8 mouse cellular contexts compared by ENCODE assay signal in the genomic region with DNA sequence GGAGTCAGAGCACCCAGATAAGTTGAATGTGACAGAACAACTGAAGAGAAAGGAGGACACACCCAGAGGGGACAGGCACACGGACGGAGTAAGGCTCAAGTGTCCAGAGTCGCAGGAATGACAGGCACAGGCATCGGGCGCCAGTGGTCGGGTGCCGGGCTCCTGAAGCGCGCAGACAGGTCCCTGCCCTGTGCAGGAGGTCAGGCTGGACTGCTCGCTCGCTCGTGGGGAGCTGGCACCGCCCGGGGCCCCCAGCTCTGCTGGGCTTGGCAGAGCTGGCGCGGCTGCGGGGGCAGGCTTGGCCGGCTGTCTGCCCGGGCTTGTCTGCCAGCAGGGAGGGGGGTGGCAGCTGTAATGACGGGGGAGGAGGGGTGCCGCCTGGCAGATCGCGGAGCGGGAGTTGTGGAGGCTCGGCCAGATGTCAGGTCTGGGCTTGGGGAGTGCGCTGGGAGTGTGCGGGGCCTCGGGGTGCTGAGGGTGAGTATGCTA. TPM values are rescaled to one million over a fixed set of nuclear protein-coding genes. Genes with fewer than 3 reads are reported as not detected.
DNase-seq lines count a peak whose midpoint lies in the region; ATAC-seq lines count a peak whose summit lies in the region.

No protein-coding gene starts in this region.

- peak overlapping the region; percentile 73 for H3K9ac ChIP-seq in intestine, embryonic 16.5 days (ENCODE audit: low read depth, low read length)
- H3K9ac ChIP-seq in limb, embryonic 12.5 days (replicated peaks) = peak overlapping the region; percentile 69
- peak overlapping the region; percentile 41 for H3K9ac ChIP-seq in midbrain, embryonic 15.5 days
- H3K9ac ChIP-seq in stomach, embryonic 14.5 days (replicated peaks; ENCODE audit: low read depth, low read length) = peak overlapping the region; percentile 39; the same call in 1 of the 2 replicates

- 0 out of 2 replicates have a peak overlapping the region, but pooled peaks have one; percentile 17 for H3K27ac ChIP-seq in intestine, embryonic 16.5 days (ENCODE audit: low read length)
- no peak overlapping the region for H3K27ac ChIP-seq in limb, embryonic 12.5 days
- H3K27ac ChIP-seq in midbrain, embryonic 15.5 days = peak overlapping the region; percentile 35; the same call in 1 of the 2 replicates
- H3K27ac ChIP-seq in stomach, embryonic 14.5 days (ENCODE audit: low read length) = no peak overlapping the region

- 0% methylated on average over 28 of the region's 28 CpGs for WGBS in intestine, embryonic 16.5 days
- under 1% methylated on average over 28 of the region's 28 CpGs for WGBS in limb, embryonic 12.5 days
- WGBS in midbrain, embryonic 15.5 days = 0% methylated on average over 28 of the region's 28 CpGs
- under 1% methylated on average over 28 of the region's 28 CpGs for WGBS in stomach, embryonic 14.5 days

- peak; percentile 52 to 54 for DNase-seq in adrenal gland, adult 18-20 months (ENCODE audit: low spot score in 2 of 2)
- no peak for DNase-seq in adrenal gland, adult 8-10 months
- peak; percentile 49 to 76 for DNase-seq in cerebellum, postnatal 4 days (ENCODE audit: low spot score in 2 of 2)
- peak; percentile 76 for DNase-seq in gastrocnemius, postnatal 10 days

- peak; percentile 59 for ATAC-seq in intestine, embryonic 16.5 days
- peak; percentile 45; the same call in 1 of the 2 replicates for ATAC-seq in limb, embryonic 12.5 days (ENCODE audit: insufficient number of reproducible peaks, insufficient read depth, low FRiP score, low TSS enrichment, low read depth)
- peak; percentile 55 for ATAC-seq in midbrain, embryonic 15.5 days (replicated peaks)
- peak; percentile 71; the same call in 1 of the 2 replicates for ATAC-seq in stomach, embryonic 14.5 days (ENCODE audit: insufficient number of reproducible peaks, insufficient read depth, low FRiP score, low read depth)

- H3K9me3 ChIP-seq in intestine, embryonic 16.5 days (ENCODE audit: control insufficient read depth, low read length) = no peaks in the 10 kb centered on the region
- no peaks in the 10 kb centered on the region for H3K9me3 ChIP-seq in limb, embryonic 12.5 days
- H3K9me3 ChIP-seq in midbrain, embryonic 15.5 days = no peaks in the 10 kb centered on the region
- no peaks in the 10 kb centered on the region for H3K9me3 ChIP-seq in stomach, embryonic 14.5 days (ENCODE audit: control insufficient read depth, low read depth, low read length)

- H3K4me2 ChIP-seq in intestine, embryonic 16.5 days (ENCODE audit: low read depth, low read length) = peak overlapping the region; percentile 96
- H3K4me2 ChIP-seq in limb, embryonic 12.5 days = peak overlapping the region; percentile 99
- peak overlapping the region; percentile 97 for H3K4me2 ChIP-seq in midbrain, embryonic 15.5 days
- peak overlapping the region; percentile 99 for H3K4me2 ChIP-seq in stomach, embryonic 14.5 days (replicated peaks; ENCODE audit: low read depth, low read length)

- H3K4me3 ChIP-seq in intestine, embryonic 16.5 days (ENCODE audit: low read length) = peak overlapping the region; percentile 63
- H3K4me3 ChIP-seq in limb, embryonic 12.5 days (replicated peaks) = peak overlapping the region; percentile 56
- H3K4me3 ChIP-seq in midbrain, embryonic 15.5 days = peak overlapping the region; percentile 49
- H3K4me3 ChIP-seq in stomach, embryonic 14.5 days (ENCODE audit: low read depth, low read length) = peak overlapping the region; percentile 46

- H3K4me1 ChIP-seq in intestine, embryonic 16.5 days (ENCODE audit: control insufficient read depth, insufficient read depth, low read length) = peaks cover 14% of the 10 kb centered on the region
- H3K4me1 ChIP-seq in limb, embryonic 12.5 days (replicated peaks) = peaks cover 16% of the 10 kb centered on the region
- peaks cover 21% of the 10 kb centered on the region for H3K4me1 ChIP-seq in midbrain, embryonic 15.5 days
- peaks cover 5% of the 10 kb centered on the region; the same call in 1 of the 2 replicates for H3K4me1 ChIP-seq in stomach, embryonic 14.5 days (ENCODE audit: control insufficient read depth, insufficient read depth, low read length)

- H3K27me3 ChIP-seq in intestine, embryonic 16.5 days (replicated peaks; ENCODE audit: control insufficient read depth, insufficient read depth, low read length) = peaks cover 7% of the 10 kb centered on the region
- H3K27me3 ChIP-seq in limb, embryonic 12.5 days = peaks cover 55% of the 10 kb centered on the region
- peaks cover 14% of the 10 kb centered on the region for H3K27me3 ChIP-seq in midbrain, embryonic 15.5 days (replicated peaks)
- no peaks in the 10 kb centered on the region for H3K27me3 ChIP-seq in stomach, embryonic 14.5 days (ENCODE audit: control insufficient read depth, insufficient read depth, low read length)

- no peaks in the 10 kb centered on the region for H3K36me3 ChIP-seq in intestine, embryonic 16.5 days (ENCODE audit: control insufficient read depth, insufficient read depth, low read length)
- no peaks in the 10 kb centered on the region for H3K36me3 ChIP-seq in limb, embryonic 12.5 days
- H3K36me3 ChIP-seq in midbrain, embryonic 15.5 days (replicated peaks) = no peaks in the 10 kb centered on the region
- H3K36me3 ChIP-seq in stomach, embryonic 14.5 days (ENCODE audit: control insufficient read depth, insufficient read depth, low read length) = no peaks in the 10 kb centered on the region

RNA-seq across cellular contexts. Expression of gene Inka2, which starts 0.7 kb away (rescaled TPM):
- 1 to 10 TPM; 3.8 to 3.9 TPM for total RNA-seq in adrenal gland, adult 18-20 months (2021)
- total RNA-seq in adrenal gland, adult 8-10 months (2022) = 1 to 10 TPM; 4.6 to 8.5 (median 5.4) TPM
- total RNA-seq in gastrocnemius, postnatal 10 days (2021) = 10 to 100 TPM in 1 of 2 experiments, 1 to 10 TPM in 1; 9.7 to 14.6 TPM
- polyA plus RNA-seq in intestine, embryonic 16.5 days (2015; fragmentation: Nextera tagmentation; extraction: Ambion mirVana) = 1.6 and 1.7 TPM in 2 replicates
- polyA plus RNA-seq in limb, embryonic 12.5 days (2016; fragmentation: Nextera tagmentation; extraction: Ambion mirVana) = 1.6 and 1.8 TPM in 2 replicates
- polyA plus RNA-seq in midbrain, embryonic 15.5 days (2015; fragmentation: Nextera tagmentation; extraction: Ambion mirVana) = 4.8 and 6.0 TPM in 2 replicates
- 1.1 and 1.7 TPM in 2 replicates for polyA plus RNA-seq in stomach, embryonic 14.5 days (2014; fragmentation: Nextera tagmentation; extraction: Ambion mirVana)

RNA-seq across cellular contexts. Expression of gene Ddx20, which starts 17.7 kb away (rescaled TPM):
- total RNA-seq in adrenal gland, adult 18-20 months (2021) = 10 to 100 TPM; 18.5 to 18.9 TPM
- total RNA-seq in adrenal gland, adult 8-10 months (2022) = 10 to 100 TPM; 18.5 to 26.4 (median 22.3) TPM
- total RNA-seq in gastrocnemius, postnatal 10 days (2021) = 1 to 10 TPM; 8.6 to 9.7 TPM
- 33.7 and 35.3 TPM in 2 replicates for polyA plus RNA-seq in intestine, embryonic 16.5 days (2015; fragmentation: Nextera tagmentation; extraction: Ambion mirVana)
- 47.4 and 47.5 TPM in 2 replicates for polyA plus RNA-seq in limb, embryonic 12.5 days (2016; fragmentation: Nextera tagmentation; extraction: Ambion mirVana)
- 25.9 and 26.3 TPM in 2 replicates for polyA plus RNA-seq in midbrain, embryonic 15.5 days (2015; fragmentation: Nextera tagmentation; extraction: Ambion mirVana)
- polyA plus RNA-seq in stomach, embryonic 14.5 days (2014; fragmentation: Nextera tagmentation; extraction: Ambion mirVana) = 34.6 and 34.9 TPM in 2 replicates

Comparison
In these comparisons a context has a peak if more than half of its experiments do, and no peak if none do; other contexts are left out.
1. H3K27ac ChIP-seq: peak in intestine, embryonic 16.5 days (single experiment) and midbrain, embryonic 15.5 days (single experiment); none in limb, embryonic 12.5 days (single experiment) and stomach, embryonic 14.5 days (single experiment).
2. Peak in every context shown above with its lines, with median percentiles within 50 percentile points of each other: ATAC-seq, H3K4me2 ChIP-seq, H3K4me3 ChIP-seq and H3K9ac ChIP-seq.